Mouse (Mus musculus) T-helper 17 cell (primary cell): ENCODE measurements at regions not wholly inside any gene's neighbourhood (a gene's known extent, or its start where the extent isn't known, plus 50 kb on each side); places are given as distances from the start of the nearest gene placed in this dataset.

ENCODE experiments used
- in situ Hi-C, 2 experiments: fragments of 300-600 bp; cut with MboI, MseI; formaldehyde crosslinking; loops; 1 replicate in 1 of 2; 2 replicates in 1 of 2; pipeline ENCODE4 v1.15.1; 2025; ENCODE audit warnings: high pct_unique_total_duplicates in 2 of 2

DNA sequence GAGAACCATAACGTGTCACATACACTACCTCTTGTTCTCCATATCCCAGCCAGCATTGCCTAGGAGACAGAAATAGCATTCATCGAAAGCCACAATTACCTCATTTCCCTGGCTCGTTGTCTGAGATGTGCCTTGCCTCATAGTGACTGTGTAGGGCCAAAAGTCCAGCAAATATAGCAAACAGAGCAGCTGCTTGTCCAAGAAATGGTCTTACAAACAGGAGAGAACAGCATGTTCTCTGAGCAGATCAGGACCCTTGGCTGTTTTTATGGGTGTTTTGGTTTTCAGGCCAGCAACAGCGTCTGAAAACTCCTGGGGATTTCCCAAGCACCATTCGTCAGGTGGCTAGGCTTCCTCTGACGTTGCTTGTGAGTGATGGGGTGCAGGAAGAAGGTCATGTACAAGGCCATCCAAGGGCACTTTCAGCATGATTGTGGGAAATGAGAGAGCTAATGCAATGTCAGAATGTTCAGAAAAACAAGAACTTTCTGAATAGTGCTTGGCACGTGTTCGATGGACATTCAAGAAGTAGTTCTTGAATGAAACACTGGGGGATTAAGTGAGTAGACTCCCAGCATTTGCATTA is 528.9 kb upstream of the Pappa start:
- in situ Hi-C loops = no loop called here

DNA sequence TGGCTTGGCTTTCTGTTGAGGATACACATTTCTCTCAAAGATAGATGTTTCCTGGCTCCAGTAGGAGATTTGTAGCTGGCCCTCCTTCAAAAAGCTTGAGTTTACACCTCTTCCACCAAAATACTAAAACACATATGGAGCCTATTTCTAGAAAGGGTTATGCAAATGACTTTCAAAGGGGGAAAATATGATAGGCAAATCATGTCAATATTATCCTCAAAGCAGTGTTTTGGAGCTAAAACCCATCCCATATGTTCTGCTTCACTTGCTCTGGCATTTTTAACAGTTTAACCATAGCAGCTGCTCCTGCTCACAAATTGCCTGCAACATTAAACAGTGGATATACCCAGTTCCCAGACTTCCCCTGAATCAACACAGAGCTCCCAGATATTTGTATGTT is 525.5 kb upstream of the Pappa start:
- in situ Hi-C loops = no loop called here

DNA sequence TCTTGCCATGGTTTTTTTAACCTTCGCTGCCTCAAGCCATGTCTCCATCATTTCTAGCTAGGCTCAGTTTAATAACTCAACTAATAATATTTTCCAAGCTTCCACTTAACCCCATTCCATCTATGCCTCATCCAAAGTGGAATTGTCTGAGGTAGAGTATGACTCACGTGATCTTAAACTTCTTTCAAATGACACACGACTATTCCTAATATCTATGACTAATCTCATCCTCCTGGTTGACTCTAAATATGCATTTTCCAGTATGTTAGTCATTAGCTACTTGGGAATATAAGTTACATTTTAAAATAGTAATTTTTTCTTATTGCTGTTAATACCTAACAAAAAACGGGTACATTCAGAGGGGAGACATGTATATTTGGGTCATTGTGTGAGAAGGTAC is 524.8 kb upstream of the Pappa start:
- in situ Hi-C loops = no loop called here

DNA sequence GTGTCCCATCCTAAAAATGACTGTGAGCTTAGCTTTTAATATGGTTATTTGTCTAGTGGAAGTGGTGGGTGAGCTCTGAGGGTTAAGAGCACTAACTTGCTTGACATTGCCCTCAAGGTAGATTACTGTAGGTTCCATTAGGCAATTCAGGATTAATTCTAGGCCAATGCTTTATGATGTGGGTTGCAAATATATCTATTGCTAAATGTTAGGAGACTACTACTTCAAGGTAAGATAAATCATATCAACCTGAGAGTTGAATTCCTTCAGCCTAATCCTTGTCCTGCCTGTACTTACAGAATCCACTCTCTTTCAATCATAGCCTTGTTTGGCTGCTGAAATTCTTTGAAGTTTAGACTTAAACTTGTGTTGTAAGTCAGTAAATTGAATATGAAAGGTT is 501.2 kb upstream of the Pappa start:
- in situ Hi-C loops = no loop called here

DNA sequence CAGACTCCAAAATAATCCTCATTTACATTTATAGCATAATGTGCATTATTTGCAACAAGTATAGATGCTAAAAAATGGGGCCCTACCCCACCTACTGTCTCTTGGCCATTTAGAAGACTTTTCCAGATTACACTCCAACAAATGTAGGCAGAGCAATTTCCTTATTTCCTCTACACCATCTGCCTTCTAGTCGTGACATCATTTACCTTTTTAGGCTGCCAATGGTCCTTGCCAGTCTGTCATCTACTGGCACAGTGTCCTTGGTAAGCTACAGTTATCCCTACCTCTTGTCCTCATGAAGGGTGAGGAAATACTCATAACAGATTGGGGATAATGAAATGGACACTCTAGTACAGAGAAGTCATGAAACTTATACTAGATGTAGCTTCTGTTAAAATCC is 491.8 kb upstream of the Pappa start:
- in situ Hi-C loops = no loop called here

DNA sequence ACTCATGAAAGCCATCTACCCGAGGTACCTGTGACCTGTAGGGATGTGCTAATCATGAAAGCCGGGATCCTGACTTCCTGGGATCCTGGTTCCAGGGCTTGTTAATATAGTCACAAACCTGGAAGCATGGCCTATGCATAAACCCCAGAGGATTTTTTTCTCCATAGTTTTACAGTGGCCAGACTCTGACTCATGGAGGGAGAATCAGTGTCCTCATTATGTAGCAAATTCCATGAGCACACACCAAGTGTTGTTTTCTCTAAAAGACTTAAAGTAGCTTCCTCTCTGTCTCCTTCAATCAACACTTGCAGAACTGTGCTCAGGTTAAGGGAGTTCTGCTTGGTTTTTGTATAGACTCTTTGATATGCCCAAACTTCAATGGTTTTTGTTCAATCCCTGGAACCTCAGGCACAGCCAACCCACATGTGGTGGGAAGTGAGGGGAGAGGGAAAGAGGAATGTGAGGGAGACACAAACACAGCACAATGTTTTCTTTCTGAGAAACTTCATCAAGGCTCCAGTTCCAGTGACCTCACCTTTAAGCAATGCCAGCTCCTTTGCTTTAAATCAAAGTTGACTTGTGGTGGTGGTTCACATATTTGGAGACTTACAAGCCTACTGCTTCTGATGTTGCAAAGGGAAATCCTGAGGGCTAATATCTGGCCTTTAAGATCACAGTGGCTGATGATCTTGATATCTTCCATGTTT is 488.6 kb upstream of the Pappa start:
- in situ Hi-C loops = no loop called here

DNA sequence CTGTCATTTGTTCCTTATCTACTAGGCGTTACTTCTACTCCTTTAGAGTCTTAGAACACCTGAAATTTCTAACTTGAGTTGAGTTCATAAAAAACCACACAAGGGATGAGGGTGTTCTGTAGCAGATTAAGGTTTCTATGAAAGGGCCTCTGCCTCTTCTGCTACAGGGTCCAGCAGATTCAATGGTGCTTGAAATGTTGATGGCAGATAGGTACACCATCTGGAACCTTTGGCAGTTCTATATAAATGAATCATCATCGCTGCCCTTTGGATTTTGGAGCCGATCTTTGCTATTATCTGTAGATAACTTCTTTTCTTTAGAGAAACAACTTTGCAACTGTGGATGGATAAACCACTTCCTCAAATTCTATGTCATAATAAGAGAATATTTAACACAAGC is 483.9 kb upstream of the Pappa start:
- in situ Hi-C loops = no loop called here

DNA sequence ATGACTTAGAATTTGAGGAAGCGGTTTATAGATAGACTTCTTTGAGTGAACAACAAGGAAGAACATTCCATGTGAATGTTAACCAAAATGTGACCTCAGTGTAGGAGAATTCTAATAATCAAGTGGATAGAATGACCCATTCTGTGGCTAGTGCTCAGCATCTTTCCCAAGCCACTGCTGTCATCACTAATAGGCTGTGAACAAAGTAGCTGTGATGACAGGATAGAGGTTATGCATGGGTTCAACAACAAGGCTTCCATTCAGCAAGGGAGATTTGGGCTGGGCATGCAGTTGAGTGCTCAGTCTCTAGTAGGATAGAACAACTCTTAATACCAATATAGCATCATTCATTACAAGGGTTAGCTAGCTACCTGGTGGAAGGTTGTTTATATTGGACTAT is 483.0 kb upstream of the Pappa start:
- in situ Hi-C loops = no loop called here

DNA sequence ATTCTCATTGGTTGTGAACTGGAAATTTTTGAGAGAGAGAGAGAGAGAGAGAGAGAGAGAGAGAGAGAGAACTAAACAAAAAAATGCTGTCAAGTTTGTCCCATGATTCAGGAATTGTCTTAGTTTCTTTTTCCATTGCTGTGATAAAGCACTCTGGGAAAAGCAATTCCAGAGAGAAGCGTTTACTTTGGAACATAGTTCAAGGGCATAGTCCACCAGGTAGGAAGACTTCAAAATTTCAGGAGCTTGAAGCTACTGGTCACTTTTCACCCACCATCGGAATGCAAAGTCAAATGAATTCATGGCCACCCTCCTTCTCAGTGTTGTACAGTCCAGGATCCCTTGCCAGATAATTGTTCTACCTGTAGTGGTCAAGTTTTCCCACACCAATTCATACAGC is 478.8 kb upstream of the Pappa start:
- in situ Hi-C loops = no loop called here

DNA sequence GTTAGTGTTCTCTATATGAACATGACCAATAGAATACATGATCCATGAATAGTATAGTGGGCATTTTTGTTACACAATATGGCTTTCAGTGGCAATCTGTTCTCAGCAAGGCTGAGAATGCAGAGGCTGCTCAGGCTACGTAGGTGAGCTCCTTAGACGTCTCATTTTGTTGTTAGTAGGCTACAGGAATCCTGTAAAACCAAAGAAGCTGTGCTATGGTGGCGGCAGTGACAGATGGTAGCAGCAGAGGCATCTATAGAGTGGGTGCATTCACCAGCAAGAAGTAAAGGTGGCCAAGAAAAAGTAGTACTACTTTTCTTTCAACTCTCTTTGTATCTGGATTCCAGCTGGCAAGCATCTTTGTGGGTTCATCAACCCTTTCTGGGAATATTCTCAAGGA is 469.8 kb upstream of the Pappa start:
- in situ Hi-C loops = no loop called here

DNA sequence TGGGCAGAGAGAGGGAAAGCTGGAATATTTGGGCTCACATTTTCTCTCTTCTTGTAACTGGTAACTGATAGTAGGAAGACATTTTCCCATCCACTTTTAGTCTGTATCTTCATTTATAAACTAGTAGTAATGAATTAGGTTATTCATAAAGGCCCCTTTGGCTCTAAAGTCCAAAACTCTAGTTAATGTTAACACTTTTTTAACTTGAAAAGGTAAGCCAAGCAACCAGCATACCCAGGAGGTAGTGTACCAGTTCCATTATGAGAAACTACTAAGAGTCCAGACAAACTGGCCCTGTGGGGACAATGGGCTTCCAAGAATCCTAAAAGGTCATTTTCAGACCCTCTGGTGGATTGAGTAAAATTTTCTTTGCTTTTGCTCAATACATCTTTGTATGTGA is 468.4 kb upstream of the Pappa start:
- in situ Hi-C loops = no loop called here

DNA sequence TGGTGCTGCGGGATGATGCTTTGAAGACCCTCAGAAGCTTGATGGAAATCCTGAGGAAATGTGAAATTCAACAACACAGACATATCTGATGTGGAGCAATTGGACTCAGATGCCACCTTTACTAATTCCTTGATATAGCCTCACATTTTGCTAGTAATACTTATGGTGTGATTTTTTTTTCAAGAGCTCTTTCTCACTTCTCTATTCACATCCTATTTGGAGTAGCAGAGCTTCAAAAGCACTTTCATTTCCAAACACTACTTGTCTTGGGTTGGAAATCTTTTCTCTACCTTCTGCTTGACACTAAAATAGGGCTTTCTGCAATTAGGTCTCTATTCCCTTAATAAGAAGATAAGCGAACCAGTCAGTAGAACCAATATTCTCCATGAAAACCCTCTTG is 460.3 kb upstream of the Pappa start:
- in situ Hi-C loops = no loop called here

DNA sequence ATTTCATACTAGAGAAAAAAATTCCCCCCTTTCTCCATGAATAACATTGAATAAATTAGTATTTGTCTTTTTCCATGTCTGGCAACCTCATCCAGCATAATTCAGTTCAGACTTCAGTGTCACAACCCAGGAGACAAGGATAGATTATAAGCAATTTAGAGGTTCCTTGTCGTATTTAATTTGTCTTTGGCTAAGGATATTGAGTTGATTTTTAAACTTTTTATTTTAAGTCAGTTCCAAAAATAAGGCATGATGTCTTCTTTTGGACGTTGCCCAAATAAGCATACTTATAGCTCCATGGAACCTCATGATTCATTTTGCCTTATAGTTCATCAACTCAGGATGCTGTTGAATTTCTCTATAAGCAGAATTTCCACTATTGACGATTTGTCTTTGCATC is 456.0 kb upstream of the Pappa start:
- in situ Hi-C loops = no loop called here

DNA sequence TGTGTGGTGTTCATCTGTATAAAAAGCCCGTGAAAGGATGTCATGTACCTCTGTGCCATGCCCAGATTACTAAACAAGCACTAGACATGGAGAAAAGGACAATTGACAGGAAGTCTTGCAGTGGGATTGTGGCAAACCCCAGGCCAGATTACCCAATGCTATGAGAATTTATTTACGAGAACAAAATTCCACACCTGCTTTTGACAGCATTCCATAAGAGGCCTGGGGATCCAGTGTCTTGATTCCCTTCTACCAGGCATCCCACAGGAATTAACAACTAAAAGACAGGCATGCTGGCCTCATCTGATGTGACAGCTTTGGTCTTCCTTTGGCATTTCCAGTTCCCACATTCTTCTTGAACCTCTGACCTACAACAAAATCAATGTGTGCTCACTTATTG is 454.3 kb upstream of the Pappa start:
- in situ Hi-C loops = no loop called here

DNA sequence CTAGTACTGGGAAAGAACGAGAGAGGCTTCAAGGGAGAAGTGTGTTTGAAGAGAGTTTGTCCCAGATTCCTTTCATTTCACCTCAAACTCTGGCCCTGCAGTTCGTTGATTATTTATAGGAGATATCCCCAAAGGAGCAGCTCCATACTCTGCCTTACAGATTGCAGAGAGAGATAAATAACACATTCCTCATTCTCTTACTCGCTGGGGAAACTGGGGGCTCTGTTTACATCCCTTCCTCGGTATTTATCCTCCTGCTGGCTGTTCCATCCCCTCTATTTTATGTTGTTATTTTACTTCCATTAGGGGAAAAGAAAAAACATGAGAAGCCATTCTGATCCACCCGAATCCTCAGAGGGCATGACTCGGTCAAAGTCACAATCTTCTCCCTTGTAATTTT is 447.5 kb upstream of the Pappa start:
- in situ Hi-C loops = no loop called here

DNA sequence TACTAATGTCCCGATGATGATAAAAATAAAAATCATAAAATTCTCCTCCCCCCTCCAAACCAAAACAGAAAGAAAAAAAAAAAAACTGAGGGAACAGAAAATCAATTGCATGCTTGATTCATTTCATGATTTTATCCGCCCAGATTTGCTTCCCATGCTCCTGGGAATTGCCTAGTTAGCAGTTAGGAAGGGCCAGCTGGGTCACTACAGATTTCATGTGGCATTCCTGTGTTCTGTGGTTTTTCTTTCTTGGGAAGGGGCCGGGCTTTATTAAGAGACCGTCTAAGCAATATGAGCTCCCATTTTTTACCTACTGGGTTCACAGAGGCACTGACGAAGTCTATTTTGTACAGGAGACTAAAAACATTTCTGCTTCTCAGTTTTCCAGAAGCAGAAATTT is 447.1 kb upstream of the Pappa start:
- in situ Hi-C loops = no loop called here

DNA sequence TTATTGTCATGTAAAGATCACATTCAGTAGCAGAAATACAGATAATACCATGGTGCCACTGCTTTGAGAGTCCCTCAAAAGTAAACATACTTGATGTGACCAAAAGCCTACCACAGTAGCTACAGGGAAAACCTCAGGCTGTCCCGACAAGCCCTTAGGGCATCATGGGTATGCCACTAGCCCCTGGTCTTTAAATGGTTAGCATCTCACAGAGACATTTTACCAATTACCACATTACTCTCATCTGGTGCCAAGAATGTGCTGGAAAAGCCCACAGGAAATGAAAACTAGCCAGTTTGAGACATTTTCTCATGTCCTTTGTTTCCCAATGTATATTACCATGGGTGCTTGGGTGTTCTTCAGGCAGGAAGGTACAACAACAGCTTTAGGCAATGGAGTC is 439.3 kb upstream of the Pappa start:
- in situ Hi-C loops = no loop called here

DNA sequence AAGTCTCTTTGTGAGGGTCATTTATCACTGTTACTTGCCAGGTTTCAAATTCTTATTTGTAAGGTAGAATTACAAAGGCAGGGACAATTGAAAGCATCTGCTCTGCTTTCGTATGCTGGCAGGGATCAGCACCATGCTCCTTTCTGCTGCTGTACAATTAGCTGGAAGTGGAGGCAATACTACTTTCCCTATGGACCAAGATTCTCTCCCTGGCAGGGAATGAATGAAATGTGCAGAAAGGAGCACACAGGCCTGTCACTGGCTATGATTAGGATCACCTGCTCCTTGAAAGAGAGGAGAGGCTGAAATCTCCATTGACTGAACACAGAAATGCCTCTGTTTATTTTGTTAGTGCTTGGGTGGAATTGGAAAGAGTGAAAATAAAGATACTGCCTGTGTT is 427.8 kb upstream of the Pappa start:
- in situ Hi-C loops = no loop called here

DNA sequence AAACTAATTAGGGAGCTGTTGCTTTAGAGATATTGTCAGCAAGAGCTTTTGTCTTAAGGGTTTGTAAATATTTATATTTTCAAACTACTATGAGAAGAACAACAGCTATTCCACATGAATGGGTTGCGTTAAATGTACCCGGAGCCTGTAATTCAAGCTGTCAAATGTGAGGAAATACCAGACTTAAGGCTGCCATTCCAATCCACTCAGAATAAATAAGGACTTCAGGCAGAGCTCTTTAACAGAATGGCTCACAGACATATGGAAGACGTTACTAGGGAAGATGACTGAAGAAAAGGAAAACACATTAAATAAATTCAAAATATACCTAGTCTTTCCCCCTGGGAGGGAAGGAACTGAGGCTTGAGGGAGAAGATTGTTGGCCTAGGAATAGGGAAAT is 400.7 kb upstream of the Pappa start:
- in situ Hi-C loops = no loop called here

DNA sequence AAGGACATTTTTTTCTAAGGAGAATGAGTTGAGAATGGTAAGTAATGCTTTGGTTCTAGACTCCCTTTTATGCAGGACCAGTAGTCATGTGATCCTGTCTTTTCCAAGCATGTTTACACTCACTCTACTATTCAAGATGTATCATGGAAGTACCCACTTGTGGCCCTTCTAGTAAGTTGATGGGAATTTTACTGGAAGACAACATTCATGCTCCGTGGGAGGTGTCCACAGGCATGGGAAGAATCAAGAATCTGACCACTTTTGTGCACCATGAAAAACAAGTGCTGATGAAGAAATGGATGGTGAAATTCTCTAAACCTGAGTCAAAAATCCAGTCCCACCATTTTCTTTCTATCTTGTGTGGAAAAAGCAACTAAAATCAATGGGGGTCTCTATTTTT is 399.1 kb upstream of the Pappa start:
- in situ Hi-C loops = no loop called here

DNA sequence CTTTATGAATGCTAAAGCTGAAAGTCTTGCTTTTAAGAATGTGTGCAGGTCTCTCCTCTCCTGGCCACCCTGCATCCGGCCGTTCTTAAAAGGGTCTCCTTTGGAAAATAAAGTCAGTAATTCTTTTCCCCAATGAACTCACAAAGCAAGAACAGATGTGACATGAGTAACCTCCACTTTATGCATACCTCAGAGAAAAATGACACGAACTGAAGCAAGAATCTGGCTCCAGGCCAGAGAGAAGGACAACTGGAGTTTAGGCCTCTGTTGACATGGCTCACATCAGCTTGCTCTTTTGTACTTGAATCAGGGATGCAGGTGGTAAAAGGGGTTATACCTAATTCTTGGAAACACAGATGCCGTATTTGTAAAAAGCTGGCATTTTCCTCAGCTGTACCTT is 368.0 kb upstream of the Pappa start:
- in situ Hi-C loops = no loop called here

DNA sequence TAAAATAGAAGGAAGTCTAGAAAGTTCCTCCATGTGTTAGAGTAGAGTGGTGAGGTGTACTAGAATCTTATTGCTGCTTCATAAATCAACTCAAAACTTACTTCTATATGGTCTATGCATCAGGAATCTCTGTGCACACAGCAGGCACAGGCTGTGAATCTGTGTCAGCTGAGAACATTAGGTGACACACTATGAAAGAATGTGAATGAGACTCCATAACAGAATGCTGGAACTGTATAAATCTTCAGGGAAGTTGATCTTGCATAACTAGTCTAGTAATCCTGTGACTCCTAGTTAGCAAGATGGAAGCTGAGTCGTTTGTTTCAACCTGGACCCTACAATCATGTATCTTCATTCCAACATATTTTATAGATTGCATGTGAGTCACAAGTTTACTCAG is 355.4 kb upstream of the Pappa start:
- in situ Hi-C loops = no loop called here

DNA sequence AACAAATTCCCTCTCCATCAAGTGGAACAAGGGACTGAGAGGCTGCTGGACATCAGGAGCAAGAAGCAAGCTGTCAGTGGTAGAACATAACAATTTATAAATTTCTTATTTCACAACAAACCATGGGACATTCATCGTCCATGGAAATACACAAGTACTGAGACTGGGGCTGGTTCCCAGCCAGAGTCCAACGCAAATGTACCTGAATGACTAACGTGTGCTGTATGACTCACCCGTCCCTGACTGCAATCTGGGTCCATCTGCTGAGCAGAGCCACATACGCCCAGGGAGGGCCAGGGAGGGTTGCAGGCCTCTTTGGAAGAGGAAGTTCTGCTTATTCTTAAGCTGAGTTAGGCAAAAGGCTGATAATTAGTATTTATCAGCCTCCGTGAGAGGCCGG is 320.1 kb upstream of the Pappa start:
- in situ Hi-C loops = no loop called here

DNA sequence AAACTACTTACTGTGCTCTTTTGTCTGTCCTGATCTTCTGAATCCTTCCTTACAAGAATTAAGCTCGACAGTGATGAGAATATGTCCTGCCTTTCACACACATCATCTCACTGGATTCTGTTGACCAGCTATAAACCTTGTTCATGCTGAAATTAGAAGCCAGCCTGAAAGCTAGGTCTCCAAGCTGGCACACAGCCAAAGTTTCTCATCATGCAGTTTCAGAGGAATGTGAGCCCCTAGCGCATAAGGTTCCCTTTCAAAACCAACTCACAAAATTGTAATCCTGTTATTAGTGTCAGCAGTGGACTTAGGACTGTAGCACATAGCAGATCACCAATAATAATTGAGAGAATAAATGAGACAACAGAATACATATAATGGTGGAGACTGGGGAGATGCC is 319.0 kb upstream of the Pappa start:
- in situ Hi-C loops = no loop called here
